Mouse (Mus musculus): ENCODE measurements around the gene Clec11a.

Clec11a gene

DNA sequence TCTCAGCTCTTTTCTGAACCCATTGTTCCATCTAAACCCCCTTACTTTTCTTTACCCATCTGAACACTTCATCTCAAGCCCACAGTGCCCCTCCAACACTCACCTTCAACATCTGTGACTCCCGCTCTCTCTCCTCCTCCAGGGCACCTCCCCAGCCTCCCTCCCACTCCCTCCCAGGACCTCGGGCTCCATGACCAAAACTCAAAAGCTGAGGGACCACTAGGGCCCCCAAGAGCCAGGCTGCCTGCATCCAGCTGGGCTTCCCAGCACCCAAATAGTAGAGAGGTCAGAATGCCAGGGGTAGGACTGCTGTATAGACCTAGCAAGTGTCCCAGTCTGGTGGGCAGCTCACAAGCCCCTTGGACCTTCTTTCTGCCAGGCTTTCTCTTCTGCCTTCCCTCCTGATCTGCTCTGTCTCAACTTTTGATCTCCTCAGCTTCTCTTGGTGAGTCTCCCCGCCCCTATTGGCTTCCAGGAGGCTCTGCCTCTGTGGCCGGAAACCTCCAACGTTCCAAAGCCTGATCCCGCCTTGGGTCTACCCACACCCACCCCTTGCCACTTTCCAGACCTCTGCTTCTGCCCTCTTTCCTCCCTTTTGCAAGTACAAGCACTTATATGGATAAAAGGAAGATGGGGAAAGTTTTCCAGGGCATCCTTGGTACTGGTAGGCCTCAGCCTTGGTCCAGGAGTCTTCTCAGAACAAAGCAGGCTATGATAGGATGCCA, at the start of gene Clec11a:
Gene Clec11a, minus strand, starts transcription at position 387 of the 725 bp plus-strand sequence.
- DNase-seq = peak in 1 of 2 experiments; percentile 22

DNA sequence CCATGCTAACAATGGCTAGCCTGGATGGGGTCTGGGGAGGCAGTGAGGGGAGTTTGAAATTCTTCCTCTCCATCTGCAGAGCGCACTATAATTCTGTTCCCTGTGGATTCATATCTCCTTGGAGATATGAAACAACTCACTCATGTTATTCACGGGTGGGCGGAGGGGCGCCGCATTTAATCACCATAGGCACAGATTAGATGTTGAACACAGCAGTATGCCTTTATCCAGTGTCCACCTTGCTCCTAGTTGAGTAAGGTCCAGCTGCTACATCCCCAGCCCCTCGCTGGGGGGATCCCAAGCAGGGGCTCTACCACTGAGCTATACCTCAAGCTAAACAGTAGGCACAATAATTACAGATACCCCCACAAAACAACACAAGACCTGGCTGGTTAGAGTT, 48.7 kb upstream of the Clec11a start:
- DNase-seq = no peak

GRCm38 (mm10) chr7:44353601-44354340, 47.1 kb upstream of the Clec11a start:
- peak in 1 of 2 experiments; percentile 23 for DNase-seq

DNA sequence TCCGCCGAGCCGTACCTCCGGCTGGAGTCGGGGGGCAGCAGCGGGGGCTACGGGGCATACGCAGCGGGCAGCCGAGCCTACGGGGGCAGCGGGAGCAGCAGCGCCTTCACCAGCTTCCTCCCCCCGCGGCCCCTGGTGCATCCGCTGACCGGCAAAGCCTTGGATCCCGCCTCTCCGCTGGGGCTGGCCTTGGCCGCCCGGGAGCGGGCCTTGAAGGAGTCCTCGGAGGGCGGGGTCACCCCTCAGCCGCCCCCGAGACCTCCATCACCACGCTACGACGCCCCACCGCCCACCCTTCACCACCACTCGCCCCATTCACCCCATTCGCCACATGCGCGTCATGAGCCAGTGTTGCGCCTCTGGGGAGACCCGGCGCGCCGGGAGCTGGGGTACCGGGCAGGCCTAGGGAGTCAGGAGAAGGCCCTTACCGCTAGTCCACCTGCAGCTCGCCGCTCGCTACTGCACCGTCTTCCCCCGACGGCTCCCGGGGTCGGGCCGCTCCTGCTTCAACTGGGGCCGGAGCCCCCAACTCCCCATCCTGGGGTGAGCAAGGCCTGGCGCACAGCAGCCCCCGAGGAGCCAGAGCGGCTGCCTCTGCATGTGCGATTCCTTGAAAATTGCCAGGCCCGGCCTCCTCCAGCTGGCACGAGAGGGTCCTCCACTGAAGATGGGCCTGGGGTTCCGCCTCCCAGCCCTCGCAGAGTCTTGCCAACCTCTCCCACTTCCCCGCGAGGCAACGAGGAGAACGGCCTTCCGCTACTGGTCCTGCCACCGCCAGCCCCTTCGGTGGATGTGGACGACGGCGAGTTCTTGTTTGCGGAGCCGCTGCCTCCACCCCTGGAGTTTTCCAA, 46.3 kb upstream of the Clec11a start:
- no peak for DNase-seq

DNA sequence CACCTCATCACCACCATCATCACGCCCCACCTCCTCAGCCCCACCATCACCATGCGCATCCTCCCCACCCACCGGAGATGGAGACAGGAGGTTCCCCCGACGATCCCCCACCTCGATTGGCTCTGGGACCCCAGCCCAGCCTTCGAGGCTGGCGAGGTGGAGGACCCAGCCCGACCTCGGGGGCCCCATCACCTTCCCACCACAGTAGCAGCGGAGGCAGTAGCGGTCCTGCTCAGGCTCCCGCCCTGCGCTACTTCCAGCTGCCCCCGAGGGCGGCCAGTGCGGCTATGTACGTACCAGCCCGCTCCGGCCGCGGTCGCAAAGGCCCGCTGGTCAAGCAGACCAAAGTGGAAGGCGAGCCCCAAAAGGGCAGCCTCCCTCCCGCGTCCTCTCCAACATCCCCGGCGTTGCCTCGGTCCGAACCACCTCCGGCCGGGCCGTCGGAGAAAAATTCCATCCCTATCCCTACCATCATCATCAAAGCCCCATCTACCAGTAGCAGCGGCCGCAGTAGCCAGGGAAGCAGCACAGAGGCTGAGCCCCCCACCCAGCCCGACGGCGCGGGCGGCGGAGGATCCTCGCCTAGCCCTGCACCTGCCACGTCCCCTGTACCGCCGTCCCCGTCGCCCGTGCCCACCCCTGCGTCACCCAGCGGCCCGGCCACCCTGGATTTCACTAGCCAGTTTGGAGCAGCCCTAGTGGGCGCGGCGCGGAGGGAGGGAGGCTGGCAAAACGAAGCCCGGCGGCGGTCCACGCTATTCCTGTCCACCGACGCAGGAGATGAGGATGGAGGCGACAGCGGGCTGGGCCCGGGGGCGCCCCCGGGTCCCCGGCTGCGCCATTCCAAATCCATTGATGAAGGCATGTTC, 45.4 kb upstream of the Clec11a start:
- no peak for DNase-seq

DNA sequence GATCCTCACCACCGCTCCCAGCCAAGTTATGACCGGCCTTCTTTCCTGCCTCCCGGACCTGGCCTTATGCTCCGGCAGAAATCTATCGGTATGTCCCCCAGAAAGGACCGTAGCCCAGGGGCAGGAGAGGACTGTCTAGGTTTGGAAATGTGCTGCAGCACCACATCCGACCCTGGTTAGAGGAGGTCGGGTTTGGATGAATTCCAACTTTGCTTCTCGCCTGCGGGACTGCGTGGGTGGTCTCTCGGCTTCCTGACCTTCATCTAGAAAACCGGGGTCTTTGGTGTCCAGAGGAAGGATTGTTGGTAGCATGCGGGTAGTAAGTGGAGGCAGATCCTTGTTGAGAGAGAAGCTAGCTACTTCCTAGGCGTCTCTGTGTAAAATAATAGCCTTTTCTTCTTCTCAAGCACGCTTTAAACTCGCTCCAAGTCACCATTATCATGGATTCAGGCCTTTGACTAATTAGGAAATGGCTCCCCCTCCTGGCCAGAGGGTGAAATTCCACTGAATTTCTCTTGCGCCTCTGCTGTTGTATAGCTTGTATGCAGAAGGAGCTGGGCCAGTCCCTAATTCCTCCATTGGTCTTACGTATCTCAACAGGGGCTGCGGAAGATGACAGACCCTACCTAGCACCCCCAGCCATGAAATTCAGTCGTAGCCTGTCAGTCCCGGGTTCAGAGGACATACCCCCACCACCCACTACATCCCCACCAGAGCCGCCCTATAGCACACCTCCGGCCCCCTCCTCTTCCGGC, 44.4 kb upstream of the Clec11a start:
- DNase-seq = peak; percentile 77 to 85

DNA sequence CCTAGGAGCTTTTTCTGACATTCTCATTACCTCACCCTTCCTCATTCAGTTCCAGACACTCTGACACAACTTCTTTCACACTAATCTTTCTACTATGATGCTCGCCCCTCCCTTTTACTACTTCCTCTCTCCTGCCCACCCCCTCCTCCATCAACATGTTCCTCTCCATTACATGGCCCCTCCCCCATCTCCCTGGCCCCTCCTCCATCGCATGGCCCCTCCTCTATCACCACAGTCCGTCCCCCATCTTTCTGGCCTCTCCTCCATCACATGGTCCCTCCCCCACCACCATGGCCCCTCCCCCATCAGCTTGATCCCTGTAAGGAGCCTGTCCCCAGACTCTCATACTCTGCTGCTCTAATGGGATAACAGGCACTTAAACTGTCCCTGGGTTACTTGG, 42.3 kb upstream of the Clec11a start:
- DNase-seq = no peak

GRCm38 (mm10) chr7:44344622-44345021, 37.9 kb upstream of the Clec11a start:
- no peak for DNase-seq

- DNase-seq = no peak
Measured at GRCm38 (mm10) chr7:44343459-44344015, 36.8 kb upstream of the Clec11a start.

GRCm38 (mm10) chr7:44341714-44342113, 35.0 kb upstream of the Clec11a start:
- DNase-seq = no peak

GRCm38 (mm10) chr7:44341119-44341518, 34.4 kb upstream of the Clec11a start:
- no peak for DNase-seq

- no peak for DNase-seq
Measured at GRCm38 (mm10) chr7:44340226-44340625, 33.5 kb upstream of the Clec11a start.

DNA sequence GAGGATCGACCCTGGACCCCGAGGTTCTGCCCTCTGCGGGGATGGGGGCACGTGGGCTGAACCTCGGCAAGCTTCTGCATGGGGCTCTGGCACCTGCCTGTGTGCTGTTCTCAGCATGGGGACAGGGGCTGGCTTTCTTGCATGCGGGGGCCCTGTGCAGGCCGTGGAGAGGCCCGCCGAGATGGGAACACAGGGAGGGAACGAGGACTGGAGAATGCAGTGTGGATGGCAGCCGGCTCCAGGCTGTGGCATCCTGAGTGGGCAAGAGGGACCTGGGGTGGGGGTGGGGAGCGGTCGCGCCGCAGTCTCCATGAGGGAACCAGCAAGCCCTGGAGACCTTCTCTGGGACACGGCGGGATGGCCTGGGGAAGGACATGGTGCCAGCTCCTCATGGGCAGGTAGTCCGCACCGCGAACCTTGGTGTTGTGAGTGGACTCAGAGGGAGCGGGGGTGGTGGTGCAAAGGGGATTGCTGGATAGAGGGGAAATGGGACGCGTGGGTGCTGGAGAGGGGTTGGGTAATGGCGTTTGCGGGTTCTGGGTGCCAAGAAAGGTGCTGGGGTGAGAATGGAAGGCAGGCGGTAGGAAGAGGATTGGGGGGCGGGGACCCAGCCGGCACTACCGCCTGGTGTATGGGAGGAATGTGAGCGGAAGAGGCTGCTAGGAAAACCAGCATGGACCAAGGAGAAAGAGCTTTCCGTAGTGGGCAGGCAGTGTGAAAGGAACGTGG, 30.6 kb upstream of the Clec11a start:
- no peak for DNase-seq

- no peak for DNase-seq
Measured at GRCm38 (mm10) chr7:44336046-44337021, 29.6 kb upstream of the Clec11a start.

- DNase-seq = no peak
Measured at GRCm38 (mm10) chr7:44335031-44335878, 28.6 kb upstream of the Clec11a start.

GRCm38 (mm10) chr7:44334139-44334538, 27.4 kb upstream of the Clec11a start:
- DNase-seq = no peak

- DNase-seq = no peak
Measured at GRCm38 (mm10) chr7:44332336-44332735, 25.6 kb upstream of the Clec11a start.

GRCm38 (mm10) chr7:44326614-44327013, 19.9 kb upstream of the Clec11a start:
- no peak for DNase-seq

Measured in kidney, postnatal 25 days (tissue).